Mouse (Mus musculus) hindbrain, postnatal 0 days (tissue): ENCODE data around the gene Gm21750. TPM values are rescaled to one million over a fixed set of nuclear protein-coding genes. Genes with fewer than 3 reads are reported as not detected.

ENCODE experiments used
- ATAC-seq: fragments of 200-750 bp; cut with Nextera tagmentation; 2 replicates; pipeline ENCODE4 v1.8.0; 2017; ENCODE audit warnings: mild to moderate bottlenecking, moderate TSS enrichment, moderate library complexity
- DNase-seq: peaks from one replicate; pipeline ENCODE4 v3.0.0-alpha.2; 2015; ENCODE audit warnings: low spot score
- H3K27ac ChIP-seq: fragments of 300-500 bp; sonication (generic); 2 replicates; pipeline ENCODE4 v1.5.1; 2014; ENCODE audit warnings: mild to moderate bottlenecking
- H3K27me3 ChIP-seq: fragments of 300-500 bp; sonication (generic); 2 replicates; pipeline ENCODE4 v1.6.1; 2014; ENCODE audit warnings: low read length, mixed read lengths; ENCODE audit not compliant: insufficient read depth
- H3K36me3 ChIP-seq: fragments of 300-500 bp; sonication (generic); 2 replicates; pipeline ENCODE4 v1.6.1; 2014; ENCODE audit warnings: low read length, mixed read lengths; ENCODE audit not compliant: insufficient read depth
- H3K4me1 ChIP-seq: fragments of 300-500 bp; sonication (generic); 2 replicates; pipeline ENCODE4 v1.6.1; 2014; ENCODE audit warnings: antibody characterized with exemption, low read length, mixed read lengths; ENCODE audit not compliant: insufficient read depth
- H3K4me2 ChIP-seq: fragments of 300-500 bp; sonication (generic); 2 replicates; pipeline ENCODE4 v1.6.1; 2014; ENCODE audit warnings: low read depth, mild to moderate bottlenecking, low read length, moderate library complexity, mixed read lengths
- H3K4me3 ChIP-seq: fragments of 300-500 bp; sonication (generic); 2 replicates; pipeline ENCODE4 v1.5.1; 2014; ENCODE audit warnings: low read length
- H3K9ac ChIP-seq: fragments of 300-500 bp; sonication (generic); replicated peaks from 2 replicates; pipeline ENCODE4 v1.6.1; 2014; ENCODE audit warnings: mild to moderate bottlenecking, low read length, moderate library complexity, mixed read lengths
- H3K9me3 ChIP-seq: fragments of 300-500 bp; sonication (generic); 2 replicates; pipeline ENCODE4 v1.6.1; 2016; ENCODE audit warnings: low read length, mixed read lengths
- CTCF ChIP-seq: IDR thresholded peaks from 2 replicates; pipeline ENCODE4 v1.5.1; 2016; ENCODE audit warnings: antibody characterized with exemption, control low read depth, low read depth
- WGBS: fragments of 180-500 bp; shearing (Covaris S2); extraction: QIAGEN DNeasy Blood & Tissue Kit; methylation state at CpG from one replicate; pipeline ENCODE4 v1.1.7; 2014; 5-methylcytosine and 5-hydroxymethylcytosine counted together
- polyA plus RNA-seq: library from polyadenylated mRNA; unstranded; fragments of >200 nt; fragmentation: Nextera tagmentation; extraction: Ambion mirVana; gene quantifications from 2 replicates; pipeline ENCODE4 v1.2.1, GENCODE M21; 2015
- total RNA-seq: library from RNA; depleted of rRNA; stranded (reverse); fragments of >200 nt; gene quantifications from 2 replicates; pipeline ENCODE4 v1.2.3, GENCODE M21; 2014

Gene Gm21750
- total and polyA plus RNA-seq, 2 experiments from 2014 or later = not detected

GRCm38 (mm10) chr14:73634356-73634755 is 26.7 kb upstream of the Gm21750 start:
- peak; percentile 13 for DNase-seq

DNA sequence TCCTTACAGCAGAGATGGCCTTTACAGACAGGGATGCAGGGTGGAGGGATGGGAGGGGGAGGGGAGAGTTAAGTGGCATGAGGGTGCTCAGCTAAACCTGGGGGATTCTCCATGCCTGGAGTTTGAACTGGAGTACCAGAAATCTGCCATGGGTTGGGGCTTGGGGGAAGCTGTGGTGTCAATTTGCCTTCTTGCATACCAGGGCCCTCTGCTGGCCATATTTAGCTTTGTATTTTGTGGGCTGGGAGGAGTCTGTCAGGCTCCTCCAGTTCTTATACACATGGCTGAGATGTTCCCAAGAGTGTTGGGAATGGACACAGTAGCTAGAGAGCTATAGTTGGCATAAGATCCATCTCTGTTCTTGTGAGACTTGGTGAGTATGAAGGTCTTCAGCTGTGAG is 23.6 kb upstream of the Gm21750 start:
- no peak for ATAC-seq
- H3K4me3 ChIP-seq = no peak overlapping the region
- H3K27me3 ChIP-seq = no peaks in the 10 kb centered on the region
- no peak overlapping the region for H3K27ac ChIP-seq
- TF ChIP-seq CTCF = no peak; the same call in 1 of the 2 replicates
- H3K4me1 ChIP-seq = no peaks in the 10 kb centered on the region
- H3K9ac ChIP-seq = no peak overlapping the region
- no peaks in the 10 kb centered on the region for H3K36me3 ChIP-seq
- DNase-seq = no peak
- no peak overlapping the region for H3K4me2 ChIP-seq
- H3K9me3 ChIP-seq = no peaks in the 10 kb centered on the region

More at GRCm38 (mm10) chr14:73634356-73634755, 26.7 kb upstream of the Gm21750 start:
- Histone ChIP-seq H3K9me3 (no peaks in the 10 kb centered on the region), H3K27ac (no peak overlapping the region), H3K4me3 (no peak overlapping the region), H3K4me1 (0 out of 2 replicates have a peak, but pooled peaks cover 4% of the 10 kb centered on the region), H3K36me3 (no peaks in the 10 kb centered on the region), H3K4me2 (no peak overlapping the region), H3K27me3 (no peaks in the 10 kb centered on the region), H3K9ac (no peak overlapping the region)
- TF ChIP-seq CTCF = no peak
- 76% methylated on average over 3 of the region's 3 CpGs for WGBS
- no peak for ATAC-seq

DNA sequence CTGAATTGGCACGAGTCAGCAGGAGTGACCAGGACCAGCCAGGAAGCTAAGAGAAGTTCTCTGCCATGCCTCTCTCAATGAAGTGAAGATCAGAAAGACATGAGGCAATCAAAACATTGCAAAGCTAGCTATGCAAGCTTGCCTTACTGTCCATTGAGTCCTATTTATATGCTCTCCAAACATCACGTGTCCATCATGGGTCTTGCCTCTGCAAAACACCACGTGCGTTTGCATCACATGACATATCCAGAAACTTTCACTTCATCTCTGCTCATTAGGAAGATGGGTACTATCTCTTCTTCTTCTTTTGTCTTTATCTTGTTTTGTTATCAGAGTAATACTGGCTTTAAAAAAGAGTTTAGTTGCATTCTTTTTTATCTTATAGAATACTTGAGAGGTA is 10.8 kb upstream of the Gm21750 start:
- no peak for DNase-seq

DNA sequence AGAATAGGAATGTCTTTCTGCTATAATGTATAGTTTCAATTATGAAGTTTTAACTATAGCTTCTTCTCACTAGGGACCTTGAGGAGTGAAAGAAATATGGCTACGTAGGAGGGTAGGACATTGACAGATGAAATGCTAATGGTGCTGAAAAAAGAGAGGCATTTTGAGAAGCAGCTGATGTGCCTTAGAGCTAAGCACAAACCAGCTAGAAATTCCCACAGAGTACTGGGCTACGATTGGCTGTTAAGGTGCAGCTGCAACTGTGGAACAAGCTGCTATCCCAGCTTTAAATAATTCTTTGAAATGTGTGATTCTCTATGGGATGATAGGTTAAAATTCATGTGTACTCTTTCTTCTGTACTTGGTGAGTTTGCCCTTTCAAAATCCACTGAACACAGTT is 9.1 kb downstream of the Gm21750 start:
- H3K4me1 ChIP-seq = no peaks in the 10 kb centered on the region
- H3K4me3 ChIP-seq = no peak overlapping the region
- H3K36me3 ChIP-seq = no peaks in the 10 kb centered on the region
- H3K9ac ChIP-seq = no peak overlapping the region
- no peaks in the 10 kb centered on the region for H3K27me3 ChIP-seq
- WGBS = 79% methylated on average over 2 of the region's 2 CpGs
- DNase-seq (no peak), ATAC-seq (no peak)
- H3K4me2 ChIP-seq = no peak overlapping the region
- no peak for TF ChIP-seq CTCF
- no peaks in the 10 kb centered on the region for H3K9me3 ChIP-seq
- H3K27ac ChIP-seq = no peak overlapping the region

More for the DNA sequence above, 10.8 kb upstream of the Gm21750 start:
- no peak overlapping the region for H3K9ac ChIP-seq
- no peak overlapping the region for H3K4me2 ChIP-seq
- H3K36me3 ChIP-seq = no peaks in the 10 kb centered on the region
- no peak overlapping the region for H3K27ac ChIP-seq
- H3K9me3 ChIP-seq = no peaks in the 10 kb centered on the region
- H3K4me1 ChIP-seq = no peaks in the 10 kb centered on the region
- TF ChIP-seq CTCF = no peak
- 94% methylated on average over 4 of the region's 4 CpGs for WGBS
- no peak for ATAC-seq
- H3K27me3 ChIP-seq = no peaks in the 10 kb centered on the region
- no peak overlapping the region for H3K4me3 ChIP-seq

GRCm38 (mm10) chr14:73687726-73688125 is 26.7 kb downstream of the Gm21750 start:
- no peaks in the 10 kb centered on the region for H3K4me1 ChIP-seq
- no peaks in the 10 kb centered on the region for H3K36me3 ChIP-seq
- H3K27me3 ChIP-seq = no peaks in the 10 kb centered on the region
- no peak overlapping the region for H3K27ac ChIP-seq
- DNase-seq = peak; percentile 6
- H3K4me3 ChIP-seq = no peak overlapping the region
- ATAC-seq = no peak
- H3K9me3 ChIP-seq = no peaks in the 10 kb centered on the region
- no peak overlapping the region for H3K9ac ChIP-seq
- no peak overlapping the region for H3K4me2 ChIP-seq
- TF ChIP-seq CTCF = no peak
- 64% methylated on average over 4 of the region's 4 CpGs for WGBS

DNA sequence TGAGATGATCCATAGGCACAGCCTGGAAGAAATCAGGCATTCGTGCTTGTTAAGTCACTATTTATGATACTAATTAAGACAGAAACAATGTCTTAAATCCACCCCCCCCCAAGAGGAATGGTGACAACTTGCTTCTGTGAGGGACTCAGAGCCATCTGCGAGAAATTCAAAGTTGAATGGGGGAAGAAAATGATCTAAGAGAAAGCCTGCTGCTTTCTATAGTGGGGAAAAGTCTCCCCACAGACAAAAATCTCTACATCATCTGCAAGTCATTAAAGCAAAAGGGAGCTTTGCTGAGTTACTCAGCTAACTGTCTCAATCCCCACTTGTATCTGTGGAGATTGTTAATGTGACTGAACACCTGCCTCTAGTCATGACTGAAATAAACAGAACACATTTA is 27.4 kb downstream of the Gm21750 start:
- Histone ChIP-seq H3K4me3 (no peak overlapping the region), H3K9me3 (no peaks in the 10 kb centered on the region), H3K4me1 (no peaks in the 10 kb centered on the region), H3K27me3 (no peaks in the 10 kb centered on the region), H3K9ac (no peak overlapping the region), H3K36me3 (no peaks in the 10 kb centered on the region), H3K4me2 (no peak overlapping the region), H3K27ac (no peak overlapping the region)
- TF ChIP-seq CTCF = no peak
- no peak for ATAC-seq
- DNase-seq = no peak
- WGBS = 62% methylated on average over 2 of the region's 2 CpGs

DNA sequence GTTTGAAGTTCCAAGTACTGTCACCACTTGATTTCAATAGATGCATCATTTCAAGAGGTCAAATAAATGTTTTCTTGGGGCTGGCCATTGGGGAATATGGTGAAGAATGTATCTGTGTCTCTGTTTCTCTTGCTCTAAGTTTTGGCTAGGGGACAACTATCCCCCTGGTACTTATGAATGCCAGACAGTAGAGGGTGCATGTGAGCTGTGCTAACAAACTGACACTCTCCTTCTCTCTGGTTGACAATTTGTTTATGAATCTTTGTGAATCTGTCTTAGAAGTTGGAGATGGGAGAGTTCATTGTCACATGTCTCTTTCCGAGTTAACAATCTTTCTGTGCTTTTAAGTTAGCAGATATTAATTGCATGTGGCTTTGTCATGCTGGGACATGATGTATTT is 39.2 kb downstream of the Gm21750 start:
- DNase-seq (peak; percentile 74), ATAC-seq (no peak)
- H3K4me3 ChIP-seq = no peak overlapping the region
- 67% methylated on average over 1 of the region's 1 CpGs for WGBS
- no peaks in the 10 kb centered on the region for H3K4me1 ChIP-seq
- no peaks in the 10 kb centered on the region for H3K9me3 ChIP-seq
- TF ChIP-seq CTCF = peak; percentile 85
- no peaks in the 10 kb centered on the region for H3K36me3 ChIP-seq
- H3K9ac ChIP-seq = no peak overlapping the region
- no peaks in the 10 kb centered on the region for H3K27me3 ChIP-seq
- no peak overlapping the region for H3K4me2 ChIP-seq
- no peak overlapping the region for H3K27ac ChIP-seq
